Mouse (Mus musculus): ENCODE measurements at regions not wholly inside any gene's neighbourhood (a gene's known extent, or its start where the extent isn't known, plus 50 kb on each side); places are given as distances from the start of the nearest gene placed in this dataset.

DNA sequence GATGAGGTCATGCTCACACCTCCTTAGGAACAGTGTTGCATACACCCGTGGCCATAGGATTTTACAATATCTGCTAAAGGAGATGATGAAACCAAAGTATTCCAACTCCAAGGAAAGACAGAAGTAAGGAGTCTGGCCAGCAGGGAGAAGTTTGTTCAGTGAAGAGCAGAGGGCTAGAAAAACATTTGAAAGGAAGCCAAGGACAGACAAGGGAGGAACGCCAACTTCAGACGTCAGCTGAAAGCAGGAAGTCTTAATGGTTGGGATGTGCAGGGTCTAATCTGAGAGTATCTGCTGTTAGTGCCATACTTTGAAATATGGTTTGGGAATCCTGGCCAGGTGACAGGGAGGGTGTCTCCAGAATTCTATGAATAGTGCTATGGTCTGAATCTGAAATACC is 98.5 kb upstream of the Irf2bp2 start:
- TF ChIP-seq TAL1 (IDR thresholded peaks at IDR 0.05; ENCODE audit: low read length) (no peak), GATA1 (IDR thresholded peaks at IDR 0.05; ENCODE audit: low read length) (no peak)
